Mouse (Mus musculus) liver, embryonic 12.5 days (tissue): Measurements from ENCODE around the gene Arhgap15. TPM values are rescaled to one million over a fixed set of nuclear protein-coding genes. Genes with fewer than 3 reads are reported as not detected.
A peak's percentile ranks its signal among the peaks of the same experiment; 100 is the strongest.

ENCODE experiments used
- ATAC-seq: fragments of 200-750 bp; cut with Nextera tagmentation; 2 replicates; pipeline ENCODE4 v1.8.0; 2017; ENCODE audit warnings: moderate number of reproducible peaks, mild to moderate bottlenecking, moderate library complexity
- H3K27ac ChIP-seq: fragments of 300-500 bp; sonication (generic); 2 replicates; pipeline ENCODE4 v1.5.1; 2016; ENCODE audit warnings: mild to moderate bottlenecking
- H3K27me3 ChIP-seq: fragments of 300-500 bp; sonication (generic); replicated peaks from 2 replicates; pipeline ENCODE4 v1.6.1; 2016; ENCODE audit warnings: mild to moderate bottlenecking, moderate library complexity
- H3K36me3 ChIP-seq: fragments of 300-500 bp; sonication (generic); 2 replicates; pipeline ENCODE4 v1.6.1; 2016; ENCODE audit warnings: mild to moderate bottlenecking, moderate library complexity
- H3K4me1 ChIP-seq: fragments of 300-500 bp; sonication (generic); 2 replicates; pipeline ENCODE4 v1.6.1; 2016
- H3K4me2 ChIP-seq: fragments of 300-500 bp; sonication (generic); 2 replicates; pipeline ENCODE4 v1.6.1; 2016; ENCODE audit warnings: mild to moderate bottlenecking, moderate library complexity
- H3K4me3 ChIP-seq: fragments of 300-500 bp; sonication (generic); 2 replicates; pipeline ENCODE4 v1.5.1; 2016; ENCODE audit warnings: mild to moderate bottlenecking, moderate library complexity
- H3K9ac ChIP-seq: fragments of 300-500 bp; sonication (generic); 2 replicates; pipeline ENCODE4 v1.6.1; 2016; ENCODE audit warnings: mild to moderate bottlenecking, moderate library complexity
- H3K9me3 ChIP-seq: fragments of 300-500 bp; sonication (generic); replicated peaks from 2 replicates; pipeline ENCODE4 v1.6.1; 2016; ENCODE audit warnings: mild to moderate bottlenecking, moderate library complexity
- WGBS: fragments of 180-500 bp; shearing (Covaris S2); methylation state at CpG from one replicate; pipeline ENCODE4 v1.1.7; 2016; ENCODE audit not compliant: insufficient replicate concordance; 5-methylcytosine and 5-hydroxymethylcytosine counted together
- polyA plus RNA-seq: library from polyadenylated mRNA; unstranded; fragments of >200 nt; fragmentation: Nextera tagmentation; extraction: Ambion mirVana; gene quantifications from 2 replicates; pipeline ENCODE4 v1.2.1, GENCODE M21; 2016

The Arhgap15 gene
- polyA plus RNA-seq, 1 experiment from 2014 or later = 5.7 TPM

- Histone ChIP-seq H3K4me2 (no peak overlapping the region), H3K9ac (no peak overlapping the region), H3K27me3 (no peaks in the 10 kb centered on the region), H3K36me3 (no peaks in the 10 kb centered on the region), H3K4me1 (peaks cover 8% of the 10 kb centered on the region), H3K9me3 (no peaks in the 10 kb centered on the region), H3K27ac (no peak overlapping the region), H3K4me3 (no peak overlapping the region)
- ATAC-seq = no peak
- WGBS = 44% methylated on average over 2 of the region's 2 CpGs
Measured at GRCm38 (mm10) chr2:44306137-44306536, 557.5 kb downstream of the Arhgap15 start.

- Histone ChIP-seq H3K4me1 (peaks cover 17% of the 10 kb centered on the region), H3K9me3 (no peaks in the 10 kb centered on the region), H3K27me3 (no peaks in the 10 kb centered on the region), H3K36me3 (no peaks in the 10 kb centered on the region), H3K4me3 (no peak overlapping the region), H3K9ac (no peak overlapping the region), H3K27ac (no peak overlapping the region), H3K4me2 (no peak overlapping the region)
- WGBS = 76% methylated on average over 3 of the region's 3 CpGs
- ATAC-seq = no peak
Measured at GRCm38 (mm10) chr2:44309124-44309523, 560.5 kb downstream of the Arhgap15 start.

DNA sequence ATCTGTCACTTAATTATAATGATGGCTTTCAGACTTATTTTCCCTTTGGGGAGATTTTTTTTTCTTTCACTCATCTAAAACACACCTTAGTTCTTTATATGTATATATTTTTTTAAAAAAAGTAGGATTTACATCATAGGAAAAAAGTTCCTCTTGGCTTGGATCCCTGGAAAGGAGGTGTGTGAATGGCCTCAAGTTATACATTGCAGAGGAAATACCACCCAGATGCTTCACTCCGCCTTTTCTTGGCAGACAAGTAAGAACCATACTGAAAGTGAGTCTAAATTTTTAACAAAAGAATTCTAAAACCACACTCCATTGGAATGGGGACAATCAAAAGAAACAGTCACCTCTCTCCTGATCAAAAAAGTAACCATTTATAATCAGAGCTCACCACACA is 560.9 kb downstream of the Arhgap15 start:
- no peak overlapping the region for H3K4me3 ChIP-seq
- H3K4me2 ChIP-seq = no peak overlapping the region
- ATAC-seq = no peak
- H3K4me1 ChIP-seq = peaks cover 17% of the 10 kb centered on the region
- 79% methylated on average over 1 of the region's 1 CpGs for WGBS
- no peak overlapping the region for H3K27ac ChIP-seq
- H3K9me3 ChIP-seq = no peaks in the 10 kb centered on the region
- H3K36me3 ChIP-seq = no peaks in the 10 kb centered on the region
- no peak overlapping the region for H3K9ac ChIP-seq
- H3K27me3 ChIP-seq = no peaks in the 10 kb centered on the region

DNA sequence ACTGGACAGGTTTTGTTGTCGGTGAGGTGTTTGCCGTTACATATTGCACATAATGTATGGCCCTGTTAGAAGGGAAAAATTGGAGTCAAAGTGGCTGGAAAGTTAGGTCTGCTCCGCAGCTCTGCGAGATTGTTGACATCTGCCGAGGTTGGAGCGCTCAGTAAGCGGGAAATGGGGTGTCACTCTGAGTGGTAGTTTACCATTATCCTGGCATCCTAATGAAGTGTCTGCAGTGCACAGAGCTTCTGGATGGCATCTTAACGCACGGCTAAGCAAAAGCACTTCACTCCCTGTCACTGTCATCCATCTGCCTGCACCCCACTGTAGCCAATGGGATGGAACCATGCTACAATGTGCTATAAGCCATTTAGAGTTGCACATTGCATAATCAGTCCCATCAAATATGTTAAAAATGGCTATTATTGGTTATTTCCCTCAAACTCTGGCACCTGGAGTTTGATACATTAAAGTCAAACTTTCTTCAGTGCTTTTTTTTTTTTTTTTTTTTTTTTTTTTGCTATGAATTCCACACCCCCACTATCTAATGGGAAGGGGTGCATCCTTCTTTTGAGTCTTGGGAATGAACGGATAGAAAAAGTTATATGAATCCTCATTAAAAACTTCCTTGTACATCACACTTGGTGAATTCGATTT is 561.6 kb downstream of the Arhgap15 start:
- no peak overlapping the region for H3K4me3 ChIP-seq
- H3K4me1 ChIP-seq = peaks cover 17% of the 10 kb centered on the region
- no peaks in the 10 kb centered on the region for H3K9me3 ChIP-seq
- no peak overlapping the region for H3K4me2 ChIP-seq
- WGBS = 87% methylated on average over 11 of the region's 11 CpGs
- no peaks in the 10 kb centered on the region for H3K27me3 ChIP-seq
- H3K36me3 ChIP-seq = no peaks in the 10 kb centered on the region
- H3K27ac ChIP-seq = no peak overlapping the region
- no peak overlapping the region for H3K9ac ChIP-seq
- ATAC-seq = no peak

- H3K36me3 ChIP-seq = no peaks in the 10 kb centered on the region
- no peak overlapping the region for H3K9ac ChIP-seq
- H3K4me1 ChIP-seq = peaks cover 17% of the 10 kb centered on the region
- no peak for ATAC-seq
- no peak overlapping the region for H3K4me3 ChIP-seq
- WGBS = 43% methylated on average over 10 of the region's 10 CpGs
- H3K27ac ChIP-seq = no peak overlapping the region
- no peaks in the 10 kb centered on the region for H3K27me3 ChIP-seq
- H3K9me3 ChIP-seq = no peaks in the 10 kb centered on the region
- no peak overlapping the region for H3K4me2 ChIP-seq
Measured at GRCm38 (mm10) chr2:44311216-44311615, 562.6 kb downstream of the Arhgap15 start.

- Histone ChIP-seq H3K9ac (no peak overlapping the region), H3K9me3 (no peaks in the 10 kb centered on the region), H3K27ac (peak overlapping the region; percentile 60), H3K4me1 (peaks cover 15% of the 10 kb centered on the region), H3K27me3 (no peaks in the 10 kb centered on the region), H3K36me3 (no peaks in the 10 kb centered on the region), H3K4me2 (no peak overlapping the region), H3K4me3 (no peak overlapping the region)
- peak; percentile 91 for ATAC-seq
- 16% methylated on average over 3 of the region's 3 CpGs for WGBS
Measured at GRCm38 (mm10) chr2:44313573-44313972, 564.9 kb downstream of the Arhgap15 start.

- Histone ChIP-seq H3K27me3 (no peaks in the 10 kb centered on the region), H3K9me3 (no peaks in the 10 kb centered on the region), H3K4me3 (no peak overlapping the region), H3K9ac (no peak overlapping the region), H3K27ac (no peak overlapping the region), H3K36me3 (no peaks in the 10 kb centered on the region), H3K4me1 (peaks cover 5% of the 10 kb centered on the region), H3K4me2 (no peak overlapping the region)
- no peak for ATAC-seq
- 64% methylated on average over 6 of the region's 6 CpGs for WGBS
Measured at GRCm38 (mm10) chr2:44318436-44318835, 569.8 kb downstream of the Arhgap15 start.

- Histone ChIP-seq H3K4me2 (no peak overlapping the region), H3K9me3 (no peaks in the 10 kb centered on the region), H3K27me3 (no peaks in the 10 kb centered on the region), H3K36me3 (no peaks in the 10 kb centered on the region), H3K9ac (no peak overlapping the region), H3K4me1 (no peaks in the 10 kb centered on the region), H3K27ac (no peak overlapping the region), H3K4me3 (no peak overlapping the region)
- ATAC-seq = no peak
- 81% methylated on average over 4 of the region's 4 CpGs for WGBS
Measured at GRCm38 (mm10) chr2:44319479-44319878, 570.9 kb downstream of the Arhgap15 start.

GRCm38 (mm10) chr2:44323813-44324212 is 575.2 kb downstream of the Arhgap15 start:
- H3K4me2 ChIP-seq = no peak overlapping the region
- 81% methylated on average over 4 of the region's 4 CpGs for WGBS
- no peaks in the 10 kb centered on the region for H3K27me3 ChIP-seq
- H3K9ac ChIP-seq = no peak overlapping the region
- H3K27ac ChIP-seq = no peak overlapping the region
- H3K36me3 ChIP-seq = no peaks in the 10 kb centered on the region
- no peak overlapping the region for H3K4me3 ChIP-seq
- no peak for ATAC-seq
- H3K4me1 ChIP-seq = no peaks in the 10 kb centered on the region
- H3K9me3 ChIP-seq = no peaks in the 10 kb centered on the region

- H3K4me2 ChIP-seq = no peak overlapping the region
- WGBS = 73% methylated on average over 4 of the region's 4 CpGs
- H3K36me3 ChIP-seq = no peaks in the 10 kb centered on the region
- no peaks in the 10 kb centered on the region for H3K9me3 ChIP-seq
- no peak overlapping the region for H3K9ac ChIP-seq
- no peak for ATAC-seq
- H3K27me3 ChIP-seq = no peaks in the 10 kb centered on the region
- no peaks in the 10 kb centered on the region for H3K4me1 ChIP-seq
- no peak overlapping the region for H3K4me3 ChIP-seq
- no peak overlapping the region for H3K27ac ChIP-seq
Measured at GRCm38 (mm10) chr2:44333295-44333694, 584.7 kb downstream of the Arhgap15 start.

DNA sequence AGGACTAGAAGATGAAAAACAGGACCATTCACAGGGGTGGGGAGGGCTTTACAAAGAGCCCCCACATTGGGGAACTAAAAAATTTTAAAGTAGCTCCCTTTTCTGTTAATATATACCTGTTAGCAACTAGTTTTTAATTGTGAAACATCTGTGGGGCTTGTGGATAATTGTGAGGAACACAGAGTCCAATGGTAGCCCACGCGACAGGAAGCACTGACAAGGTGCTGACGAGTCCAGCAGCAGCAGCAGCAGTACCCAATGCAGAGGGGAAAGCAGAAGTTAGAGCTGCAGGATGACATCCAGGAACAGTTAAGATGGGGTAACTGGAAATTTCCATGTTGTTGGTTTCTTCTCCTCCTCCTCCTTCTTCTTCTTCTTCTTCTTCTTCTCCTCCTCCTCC is 585.4 kb downstream of the Arhgap15 start:
- Histone ChIP-seq H3K4me2 (no peak overlapping the region), H3K9ac (no peak overlapping the region), H3K27ac (no peak overlapping the region), H3K9me3 (no peaks in the 10 kb centered on the region), H3K27me3 (no peaks in the 10 kb centered on the region), H3K36me3 (no peaks in the 10 kb centered on the region), H3K4me3 (no peak overlapping the region), H3K4me1 (no peaks in the 10 kb centered on the region)
- 37% methylated on average over 3 of the region's 3 CpGs for WGBS
- no peak for ATAC-seq

DNA sequence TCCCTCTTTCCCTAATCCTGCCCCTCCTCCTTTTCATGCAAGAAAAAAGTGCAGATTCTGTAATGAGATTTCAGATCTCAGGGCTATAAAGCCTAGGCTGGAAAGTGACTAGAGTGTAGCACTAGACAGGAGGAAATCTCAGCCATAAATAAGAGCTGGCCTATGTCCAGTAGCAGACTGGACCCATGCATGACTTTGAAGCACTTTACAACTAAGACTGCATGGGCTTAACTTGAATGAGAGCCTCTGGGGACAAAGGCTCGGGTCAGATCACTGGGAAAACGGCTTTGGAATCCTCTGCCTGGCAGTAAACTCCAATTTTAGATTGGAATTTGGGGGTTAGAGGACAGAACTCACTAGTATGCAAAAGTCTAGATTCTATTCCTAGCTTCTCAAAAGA is 585.9 kb downstream of the Arhgap15 start:
- Histone ChIP-seq H3K9ac (no peak overlapping the region), H3K9me3 (no peaks in the 10 kb centered on the region), H3K4me1 (no peaks in the 10 kb centered on the region), H3K36me3 (no peaks in the 10 kb centered on the region), H3K4me2 (no peak overlapping the region), H3K27ac (no peak overlapping the region), H3K27me3 (no peaks in the 10 kb centered on the region), H3K4me3 (no peak overlapping the region)
- 48% methylated on average over 2 of the region's 2 CpGs for WGBS
- no peak for ATAC-seq

- H3K9ac ChIP-seq = no peak overlapping the region
- WGBS = 72% methylated on average over 5 of the region's 5 CpGs
- H3K4me3 ChIP-seq = no peak overlapping the region
- H3K27ac ChIP-seq = no peak overlapping the region
- H3K4me2 ChIP-seq = no peak overlapping the region
- no peaks in the 10 kb centered on the region for H3K27me3 ChIP-seq
- no peaks in the 10 kb centered on the region for H3K9me3 ChIP-seq
- H3K36me3 ChIP-seq = no peaks in the 10 kb centered on the region
- no peak for ATAC-seq
- H3K4me1 ChIP-seq = no peaks in the 10 kb centered on the region
Measured at GRCm38 (mm10) chr2:44336720-44337354, 588.2 kb downstream of the Arhgap15 start.
